Mouse (Mus musculus): Measurements from ENCODE around the gene Gmeb1. TPM values are rescaled to one million over a fixed set of nuclear protein-coding genes. Genes with fewer than 3 reads are reported as not detected.
"Not testable (repeated sequence)": the region's sequence is repeated elsewhere in the genome, so short reads cannot be mapped to it uniquely, and the experiment has no call there.

Gmeb1 gene
- total RNA-seq (2017): 17.3 to 29.1 TPM (median 20.7 TPM) in 3 replicates

DNA sequence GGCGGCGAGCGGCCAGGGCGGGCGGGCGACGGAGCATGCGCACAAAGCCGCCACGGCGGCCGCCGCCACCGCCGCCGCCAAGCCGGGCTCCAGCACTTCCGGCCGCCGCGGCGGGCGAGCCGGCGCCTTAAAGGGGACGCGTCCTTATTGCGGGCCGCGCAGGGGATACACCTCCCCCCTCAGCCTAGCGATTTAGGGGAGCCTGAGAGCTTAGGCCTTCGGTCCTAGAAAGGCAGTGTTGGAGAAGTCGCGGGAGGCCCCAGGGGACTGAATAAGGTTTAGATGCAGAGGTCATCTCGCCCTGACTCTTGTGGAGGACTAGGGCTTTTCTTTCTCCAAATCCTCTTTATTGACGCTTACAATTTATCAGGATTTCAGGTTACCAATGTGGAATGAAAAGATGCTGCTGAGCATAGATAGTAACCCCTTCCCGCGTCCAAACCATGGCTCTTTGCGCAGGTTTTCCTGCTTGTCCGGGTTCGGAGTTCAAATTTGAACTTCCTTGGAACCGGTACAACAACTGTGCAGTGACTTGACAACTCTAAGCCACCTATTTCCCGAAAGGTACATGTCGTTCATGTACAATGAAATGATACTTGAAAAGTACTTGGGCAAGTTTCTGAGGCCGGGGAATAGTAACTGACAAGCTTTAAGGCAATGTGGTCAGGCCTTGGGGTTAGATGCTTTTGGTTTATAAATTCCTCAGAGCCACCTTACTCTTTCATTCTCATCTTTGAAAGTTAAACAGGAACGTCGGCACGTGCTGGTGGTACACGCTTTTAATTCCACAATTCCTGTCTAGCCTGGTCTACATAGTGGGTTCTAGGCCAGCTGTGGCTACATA is at the start of gene Gmeb1:
Gene Gmeb1, minus strand, starts transcription at position 89 of the 844 bp plus-strand sequence.
- peak; percentile 54 for ATAC-seq (replicated peaks; ENCODE audit: insufficient number of reproducible peaks, low FRiP score, low TSS enrichment, poor library complexity, severe bottlenecking)

DNA sequence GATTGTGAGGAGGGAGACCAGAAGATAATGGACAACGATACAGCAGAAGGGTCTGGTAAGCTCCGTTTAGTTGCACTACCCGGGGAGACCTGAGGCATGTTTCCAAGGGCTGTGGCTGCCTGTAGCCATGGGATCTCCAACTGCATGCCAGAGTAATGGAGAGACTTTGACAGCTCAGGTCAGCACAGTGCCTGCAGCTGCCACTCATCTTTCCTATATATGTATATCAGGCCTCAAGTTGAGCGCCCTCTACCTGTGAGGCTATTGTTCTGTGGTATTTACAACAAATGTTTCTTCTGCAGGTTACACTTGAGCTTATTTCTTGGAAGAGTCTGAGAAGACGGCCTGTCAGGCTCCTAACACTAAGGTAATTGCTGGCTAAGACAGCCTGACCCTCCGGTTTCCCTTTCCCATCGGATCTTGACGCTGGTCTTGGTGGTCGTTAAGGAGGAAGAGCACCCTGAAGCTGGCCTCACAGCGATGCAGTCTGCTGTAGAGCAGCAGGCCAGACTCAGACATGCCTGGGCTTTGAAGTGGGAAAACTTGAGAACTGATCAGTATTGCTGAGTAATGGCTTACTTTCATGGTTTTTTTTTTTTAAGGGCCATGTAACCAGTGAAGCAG is 48.6 kb upstream of the Gmeb1 start:
- ATAC-seq (replicated peaks; ENCODE audit: insufficient number of reproducible peaks, low FRiP score, low TSS enrichment, poor library complexity, severe bottlenecking): peak; percentile 63

DNA sequence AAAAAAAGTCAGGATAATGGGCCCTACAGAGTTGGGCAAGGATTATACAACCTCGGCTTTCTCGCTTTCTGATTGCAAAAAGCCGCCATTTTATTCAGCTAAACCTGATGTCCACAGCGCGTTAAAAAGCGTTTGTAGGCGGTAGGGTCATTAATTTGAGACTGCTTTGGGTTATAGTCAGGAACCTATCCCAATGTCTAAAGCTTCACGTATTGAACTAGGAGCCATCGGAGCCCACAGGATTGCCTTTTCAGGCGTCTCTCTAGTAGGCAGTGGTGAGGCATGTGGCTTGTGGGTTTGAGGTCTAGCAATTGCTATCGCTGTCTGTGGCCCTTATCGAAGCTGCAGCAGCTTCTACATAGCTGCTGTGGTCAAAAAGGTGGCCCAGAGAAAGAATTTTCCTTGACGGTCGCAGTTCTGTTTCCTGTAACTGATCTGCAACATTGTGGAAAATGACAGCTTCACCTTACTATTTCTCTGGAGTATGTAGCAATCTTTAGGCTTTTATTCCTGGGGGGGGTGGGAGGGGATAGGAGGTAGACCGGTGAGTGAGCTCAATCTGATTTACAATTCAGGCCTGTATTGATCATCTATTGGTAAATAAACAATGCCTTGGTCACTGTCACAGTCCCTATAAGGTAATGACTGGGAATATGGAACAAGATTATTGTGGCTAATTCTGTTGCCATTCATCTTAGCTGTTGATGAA is 47.9 kb upstream of the Gmeb1 start:
- ATAC-seq (replicated peaks; ENCODE audit: insufficient number of reproducible peaks, low FRiP score, low TSS enrichment, poor library complexity, severe bottlenecking): no peak

DNA sequence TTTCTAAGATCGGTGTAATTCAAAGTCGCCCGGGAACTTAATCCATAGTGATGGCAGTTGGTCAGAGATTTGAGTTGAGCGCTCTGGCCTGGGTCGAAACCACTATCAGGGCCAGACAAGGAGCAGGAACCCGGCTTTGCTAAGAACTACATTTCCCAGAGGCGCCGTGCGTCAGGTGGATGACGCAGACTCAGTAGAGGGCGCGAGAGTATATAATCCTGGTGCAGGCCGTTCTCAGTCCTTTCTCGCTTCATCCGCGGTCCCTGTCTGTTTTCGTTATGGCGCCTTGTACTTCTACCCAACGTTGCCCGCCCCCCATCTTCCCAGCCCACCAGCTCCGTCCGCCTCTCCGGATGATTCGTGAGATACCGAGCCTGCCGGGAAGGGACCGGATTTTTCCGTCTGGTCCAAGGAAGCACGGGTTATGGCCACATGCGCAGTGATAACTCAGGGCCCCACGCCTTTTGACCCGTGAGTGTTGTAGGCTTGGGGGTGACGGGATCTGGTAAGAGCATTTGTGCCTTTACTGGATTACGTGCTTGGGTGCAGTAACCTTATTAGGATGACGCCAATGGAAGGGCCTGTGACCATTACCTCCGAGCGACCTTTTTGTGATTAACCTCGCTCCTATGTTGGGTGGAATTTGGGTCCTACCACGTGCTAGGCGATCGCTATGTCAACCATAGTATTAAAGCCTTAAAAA is 47.2 kb upstream of the Gmeb1 start:
- ATAC-seq (replicated peaks; ENCODE audit: insufficient number of reproducible peaks, low FRiP score, low TSS enrichment, poor library complexity, severe bottlenecking): peak; percentile 96

DNA sequence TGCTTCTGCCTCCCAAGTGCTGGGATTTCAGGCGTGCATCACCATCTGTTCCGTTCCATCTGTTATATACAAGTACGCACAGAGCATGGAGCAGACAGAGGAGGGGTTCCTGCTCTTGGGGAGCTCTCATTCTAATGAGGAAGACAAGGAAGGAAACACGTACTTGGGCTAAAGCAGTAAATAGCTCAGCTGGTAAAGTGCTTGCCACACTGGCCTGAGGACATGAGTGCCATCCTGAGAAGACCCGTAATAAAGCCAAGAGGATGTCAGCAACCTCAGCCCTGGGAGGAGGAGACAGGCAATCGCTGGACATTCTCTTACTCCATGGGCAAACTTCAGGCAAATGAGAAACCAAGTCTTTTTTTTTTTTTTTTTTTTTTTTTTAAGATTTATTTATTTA is 44.6 kb upstream of the Gmeb1 start:
- no peak for ATAC-seq (replicated peaks; ENCODE audit: insufficient number of reproducible peaks, low FRiP score, low TSS enrichment, poor library complexity, severe bottlenecking)

DNA sequence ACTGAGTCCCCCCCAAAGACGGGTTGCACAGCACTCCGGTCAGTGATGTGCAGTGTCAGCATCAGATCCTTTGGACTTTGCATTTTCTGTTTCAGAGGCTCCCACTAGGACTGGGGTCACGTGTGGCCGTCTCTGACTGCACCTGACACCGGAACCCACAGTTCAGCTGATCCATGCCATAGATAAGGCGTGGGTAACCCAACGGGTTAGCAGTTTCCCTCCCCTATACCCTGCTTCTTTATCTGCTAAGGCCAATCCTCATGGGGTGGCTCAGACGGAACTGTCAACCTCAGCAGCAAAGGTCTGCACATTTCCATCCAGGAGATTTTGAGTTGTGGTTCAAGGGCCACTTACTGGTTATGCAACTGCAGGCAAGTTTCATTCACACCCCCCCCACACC is 43.9 kb upstream of the Gmeb1 start:
- ATAC-seq (replicated peaks; ENCODE audit: insufficient number of reproducible peaks, low FRiP score, low TSS enrichment, poor library complexity, severe bottlenecking): no peak

GRCm38 (mm10) chr4:132303484-132303883 is 42.1 kb upstream of the Gmeb1 start:
- ATAC-seq (replicated peaks; ENCODE audit: insufficient number of reproducible peaks, low FRiP score, low TSS enrichment, poor library complexity, severe bottlenecking): not testable (repeated sequence)

DNA sequence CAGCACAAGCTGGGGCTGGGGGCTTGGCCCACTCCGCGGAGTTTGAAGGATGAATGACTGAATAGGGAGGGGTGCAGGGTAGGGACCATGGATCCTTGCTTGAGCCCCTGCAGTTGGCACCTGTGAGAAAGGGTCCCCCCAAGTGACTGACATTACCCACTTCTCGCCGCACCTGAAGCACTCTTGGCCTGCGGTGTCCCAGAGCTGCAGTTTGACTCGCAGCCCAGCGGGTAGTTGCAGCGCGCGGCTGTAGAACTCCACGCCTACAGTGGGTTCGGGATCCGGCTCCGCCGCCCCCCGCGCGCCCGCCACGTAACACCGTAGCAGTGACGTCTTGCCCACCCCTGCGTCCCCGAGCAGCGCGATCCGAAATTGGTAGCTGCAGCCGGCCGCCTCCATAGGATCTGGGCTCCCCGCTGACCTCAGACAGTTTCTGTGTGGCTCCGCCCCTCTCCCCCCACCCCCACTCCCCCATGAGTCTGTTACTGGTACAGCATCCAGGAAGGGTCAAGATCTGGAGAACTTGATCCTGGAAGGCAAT is 41.6 kb upstream of the Gmeb1 start, which contains the start of gene Rab42:
Gene Rab42, minus strand, starts transcription at position 447 of the 541 bp plus-strand sequence.
- peak; percentile 67 for ATAC-seq (replicated peaks; ENCODE audit: insufficient number of reproducible peaks, low FRiP score, low TSS enrichment, poor library complexity, severe bottlenecking)

- no peak for ATAC-seq (replicated peaks; ENCODE audit: insufficient number of reproducible peaks, low FRiP score, low TSS enrichment, poor library complexity, severe bottlenecking)
Observed at GRCm38 (mm10) chr4:132301965-132302938, 40.9 kb upstream of the Gmeb1 start.

- no peak for ATAC-seq (replicated peaks; ENCODE audit: insufficient number of reproducible peaks, low FRiP score, low TSS enrichment, poor library complexity, severe bottlenecking)
Observed at GRCm38 (mm10) chr4:132301486-132301885, 40.1 kb upstream of the Gmeb1 start.

DNA sequence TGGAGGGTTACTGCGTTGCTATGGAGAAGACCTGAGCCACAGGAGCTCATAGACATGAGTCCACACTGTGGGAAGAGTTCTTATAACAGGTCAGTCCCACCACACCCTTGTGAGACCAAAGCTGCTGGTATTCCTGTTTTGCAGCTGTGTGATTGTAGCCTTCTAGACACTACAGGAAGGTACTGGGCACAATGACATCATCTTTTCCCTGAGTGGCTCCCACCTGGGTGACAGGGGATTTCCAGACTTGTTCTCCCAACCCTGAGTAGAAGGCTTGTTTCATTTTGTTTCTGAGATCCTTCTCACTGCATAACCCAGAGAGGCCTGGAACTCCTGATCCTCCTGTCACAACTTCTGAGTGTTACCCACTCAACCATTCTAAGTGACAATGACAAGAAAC is 38.4 kb upstream of the Gmeb1 start:
- ATAC-seq (replicated peaks; ENCODE audit: insufficient number of reproducible peaks, low FRiP score, low TSS enrichment, poor library complexity, severe bottlenecking): no peak

DNA sequence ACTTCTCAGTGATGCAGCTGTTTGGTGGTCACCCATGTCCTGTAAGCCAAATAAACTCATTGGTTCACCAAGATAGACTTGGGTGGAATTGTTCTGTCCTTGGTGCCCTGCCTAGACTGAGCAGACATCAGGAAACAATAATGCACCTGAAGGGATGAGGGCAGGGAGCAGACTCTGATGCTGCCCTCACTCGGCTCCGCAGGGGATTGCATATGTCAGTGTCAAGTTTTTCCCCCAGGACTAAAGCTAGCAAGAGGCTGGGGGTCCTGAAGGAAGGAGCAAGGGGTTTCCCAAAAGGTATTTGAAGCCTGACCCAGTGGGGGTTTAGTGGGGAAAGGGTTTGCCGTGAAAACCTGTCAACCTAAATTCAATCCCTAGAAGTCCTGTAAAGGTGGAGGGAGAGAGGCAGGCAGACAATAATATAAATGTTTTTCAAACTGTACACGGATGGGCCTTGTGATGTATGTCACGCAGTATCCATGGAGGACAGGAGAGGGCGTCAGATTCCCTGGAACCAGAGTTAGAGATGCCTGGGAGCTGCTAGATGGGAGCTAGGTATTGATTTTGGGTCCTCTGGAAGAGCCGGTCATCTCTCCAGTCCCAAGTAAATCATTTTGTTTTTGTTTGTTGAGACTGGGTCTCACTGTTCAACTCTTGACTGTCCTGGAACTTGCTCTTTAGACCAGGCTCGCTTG is 34.4 kb upstream of the Gmeb1 start:
- no peak for ATAC-seq (replicated peaks; ENCODE audit: insufficient number of reproducible peaks, low FRiP score, low TSS enrichment, poor library complexity, severe bottlenecking)

DNA sequence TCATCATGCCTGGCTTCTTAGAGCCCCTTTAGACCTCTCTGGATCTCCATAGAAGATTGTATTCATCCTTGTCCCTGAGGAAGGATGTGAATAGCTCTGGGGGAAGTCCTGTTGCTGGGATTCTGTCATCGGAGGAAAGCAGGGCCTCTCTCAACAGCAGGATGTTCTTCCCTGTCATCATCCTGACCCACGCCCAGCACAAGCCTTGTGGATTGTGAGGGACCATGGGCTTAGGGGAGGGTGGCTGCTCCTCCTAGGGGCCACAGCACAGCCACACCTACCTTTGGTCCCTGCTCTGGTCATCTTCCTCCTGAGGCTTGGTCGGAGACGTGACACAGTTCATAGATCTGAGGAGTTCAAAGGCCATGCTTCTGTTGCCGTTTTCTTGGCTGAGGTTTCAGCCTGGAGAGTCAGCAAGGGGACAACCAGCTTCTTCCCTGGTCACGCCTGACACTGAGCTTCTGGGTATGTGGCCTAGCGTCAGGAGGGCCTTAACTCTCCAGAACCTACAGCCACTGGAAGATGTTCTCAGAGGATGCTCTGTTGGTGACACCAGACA is 32.4 kb upstream of the Gmeb1 start:
- no peak for ATAC-seq (replicated peaks; ENCODE audit: insufficient number of reproducible peaks, low FRiP score, low TSS enrichment, poor library complexity, severe bottlenecking)

DNA sequence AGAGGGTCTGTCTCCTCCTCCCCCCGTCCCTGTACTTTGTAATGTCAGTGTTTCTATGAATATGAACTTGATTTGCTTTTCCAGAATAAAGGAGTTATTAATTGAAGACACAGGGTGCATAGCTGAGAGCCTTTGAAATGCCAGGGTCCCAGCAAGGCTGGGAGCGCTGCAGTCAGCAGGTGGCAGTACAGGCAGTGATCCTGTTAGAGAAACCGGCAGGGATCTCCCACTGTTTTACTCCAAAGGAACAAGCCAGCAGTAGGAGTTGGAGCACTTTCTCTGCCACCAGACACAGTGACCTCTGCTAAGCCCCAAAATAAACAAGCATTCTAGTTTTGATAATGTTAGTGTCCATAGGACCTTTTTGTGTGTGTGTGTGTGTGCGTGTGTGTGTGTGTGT is 31.6 kb upstream of the Gmeb1 start:
- ATAC-seq (replicated peaks; ENCODE audit: insufficient number of reproducible peaks, low FRiP score, low TSS enrichment, poor library complexity, severe bottlenecking): no peak

- no peak for ATAC-seq (replicated peaks; ENCODE audit: insufficient number of reproducible peaks, low FRiP score, low TSS enrichment, poor library complexity, severe bottlenecking)
Observed at GRCm38 (mm10) chr4:132291624-132292335, 30.4 kb upstream of the Gmeb1 start.

DNA sequence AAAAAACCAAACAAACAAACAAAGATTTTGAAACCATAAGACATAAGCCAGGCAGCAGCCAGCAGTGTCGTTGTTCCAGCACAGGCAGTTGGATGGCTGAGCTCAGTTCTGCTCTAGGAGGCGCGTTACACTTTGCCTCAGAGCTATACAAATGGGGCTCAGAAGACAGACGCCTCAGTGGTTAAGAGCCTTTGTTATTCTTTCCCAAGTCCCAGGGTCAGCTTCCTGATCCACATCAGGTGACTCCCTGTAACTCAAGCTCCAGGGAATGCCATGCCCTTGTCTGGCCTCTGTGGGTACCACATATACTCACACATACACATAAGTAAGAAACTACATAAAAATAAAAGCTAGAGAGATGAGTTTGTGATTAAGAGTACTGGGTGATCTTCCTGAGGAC is 29.7 kb upstream of the Gmeb1 start:
- no peak for ATAC-seq (replicated peaks; ENCODE audit: insufficient number of reproducible peaks, low FRiP score, low TSS enrichment, poor library complexity, severe bottlenecking)
